Mouse (Mus musculus) frontal cortex, adult 2 months (tissue): Measurements from ENCODE around the gene Lst1. TPM values are rescaled to one million over a fixed set of nuclear protein-coding genes. Genes with fewer than 3 reads are reported as not detected.
A peak's percentile ranks its signal among the peaks of the same experiment; 100 is the strongest.

Experiments
- DNase-seq, 2 experiments: peaks; one replicate each; pipeline ENCODE4 v3.0.0; 2022; ENCODE audit warnings: low spot score in 1 of 2; ENCODE audit errors: extremely low spot score in 1 of 2
- polyA plus RNA-seq: library from polyadenylated mRNA; depleted of rRNA; stranded (reverse); fragments of >200 nt; gene quantifications from 2 replicates; pipeline ENCODE4 v1.2.3, GENCODE M21; 2012

Lst1 gene
- polyA plus RNA-seq, 1 experiment = 20.7 TPM

DNA sequence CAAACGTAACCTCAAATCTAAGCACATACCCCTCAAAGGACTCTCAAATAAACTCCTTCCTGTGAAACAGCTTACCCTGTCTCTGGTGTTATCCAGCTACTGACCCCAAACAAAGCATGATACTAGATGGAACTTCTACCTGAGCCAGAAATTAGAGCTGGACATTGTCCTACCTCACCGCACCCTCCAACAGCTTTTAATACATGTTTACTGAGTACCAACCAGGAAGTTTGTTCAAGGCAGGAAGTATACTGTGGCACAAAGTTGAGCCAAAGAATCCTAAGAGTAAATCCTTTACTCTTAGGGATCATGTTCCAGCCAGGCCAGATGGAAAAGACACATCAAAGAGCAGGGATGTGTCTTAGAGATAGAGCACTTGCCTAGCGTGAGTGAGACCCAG, 22.4 kb upstream of the Lst1 start:
- no peak for DNase-seq

DNA sequence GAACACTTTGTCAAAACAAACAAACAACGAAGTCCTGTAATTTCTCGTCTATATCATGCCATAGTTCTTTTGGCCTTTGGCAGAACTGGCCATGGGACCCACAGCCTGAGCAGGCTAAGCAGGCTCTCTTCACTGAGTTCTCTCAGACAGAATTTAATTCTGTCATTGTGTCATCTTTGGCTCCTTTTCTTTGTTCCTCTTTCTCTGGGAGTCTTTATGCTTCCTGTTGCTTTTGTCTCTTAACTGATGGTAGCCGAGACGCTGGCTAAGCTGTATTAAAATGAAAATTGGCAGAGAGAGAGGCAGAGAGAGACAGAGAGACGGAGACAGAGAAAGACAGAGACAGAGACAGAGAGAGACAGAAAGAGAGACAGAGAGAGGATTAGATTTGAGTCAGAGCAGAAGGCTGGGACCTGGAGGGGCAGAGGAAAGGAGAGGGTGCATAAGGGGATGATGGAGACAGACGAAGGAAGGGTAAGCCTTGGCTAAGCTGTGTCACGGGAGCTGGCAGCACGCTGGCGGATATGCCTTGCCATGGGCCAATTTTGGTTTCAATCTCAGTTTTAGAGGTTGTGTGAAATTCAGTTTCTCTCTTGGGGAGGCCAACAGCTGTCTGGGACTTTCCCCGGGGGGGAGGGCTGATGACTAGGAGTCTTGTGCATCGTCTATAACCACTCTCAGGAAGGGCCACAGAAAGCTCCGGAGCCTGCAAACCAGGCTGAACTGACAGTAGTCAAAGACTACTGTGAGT, 21.7 kb upstream of the Lst1 start:
- no peak for DNase-seq

DNA sequence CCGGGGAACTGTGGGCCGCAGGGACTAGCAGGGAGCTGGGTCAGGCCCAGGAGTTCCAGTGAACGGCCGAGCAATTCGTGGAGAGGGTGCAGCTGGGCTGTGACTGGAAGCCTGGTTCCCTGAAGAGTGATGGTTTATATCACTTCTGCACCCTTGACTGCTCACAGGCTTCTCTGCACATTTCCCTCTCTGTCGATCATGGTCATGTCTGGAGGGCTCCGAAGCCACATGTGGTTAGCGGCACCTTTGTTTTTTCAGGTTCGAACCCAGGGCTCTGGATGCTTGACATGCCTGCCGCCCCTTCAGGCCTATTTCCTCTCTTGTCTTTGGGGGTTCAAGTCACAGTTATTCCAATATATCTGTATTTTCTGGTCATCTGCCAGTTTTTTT, 17.1 kb upstream of the Lst1 start:
- DNase-seq = no peak

DNA sequence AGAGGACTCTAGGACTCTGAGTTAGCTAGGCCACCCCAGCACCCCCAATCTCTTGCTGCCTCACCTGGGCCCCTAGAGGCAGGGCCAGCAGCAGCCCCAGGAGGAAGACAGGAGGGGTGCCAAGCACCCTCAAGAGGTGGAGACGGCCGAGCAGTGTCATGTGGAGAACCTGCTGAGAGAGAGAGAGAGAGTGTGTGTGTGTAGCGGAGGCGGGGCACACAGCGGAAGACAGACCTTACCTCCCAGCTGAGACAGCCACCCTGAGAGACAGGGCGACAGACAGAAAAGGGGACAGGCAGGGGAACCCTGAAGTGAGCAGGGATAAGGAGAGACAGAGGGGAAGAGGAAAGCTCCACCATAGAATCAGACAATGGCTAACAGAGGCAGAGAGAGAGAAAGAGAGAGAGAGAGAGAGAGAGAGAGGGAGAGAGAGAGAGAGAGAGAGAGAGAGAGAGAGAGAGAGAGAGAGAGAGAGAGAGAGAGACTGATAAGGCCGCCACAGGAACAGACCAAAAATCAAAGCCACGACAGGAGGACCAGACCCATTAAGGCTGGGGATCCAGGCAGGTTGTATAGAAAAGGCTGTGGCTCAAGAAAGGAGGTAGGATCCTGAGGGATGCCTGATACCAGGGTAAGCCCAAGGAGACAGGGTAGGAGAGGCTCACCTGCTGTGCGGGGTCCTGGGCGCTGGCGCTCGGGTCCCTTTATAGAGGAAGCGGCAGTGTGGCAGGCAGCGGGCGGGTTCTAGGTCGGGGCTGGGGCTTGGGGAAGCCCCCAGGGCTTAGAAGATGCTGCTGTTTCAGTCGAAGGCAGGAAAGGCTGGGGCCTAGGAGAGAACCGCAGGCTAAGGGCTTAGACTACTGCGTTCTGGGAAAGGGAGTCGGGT, 16.5 kb upstream of the Lst1 start, which contains the start of gene Lta:
Lta (minus strand) TSS at position 858 of the 886 bp plus-strand sequence.
- no peak for DNase-seq

DNA sequence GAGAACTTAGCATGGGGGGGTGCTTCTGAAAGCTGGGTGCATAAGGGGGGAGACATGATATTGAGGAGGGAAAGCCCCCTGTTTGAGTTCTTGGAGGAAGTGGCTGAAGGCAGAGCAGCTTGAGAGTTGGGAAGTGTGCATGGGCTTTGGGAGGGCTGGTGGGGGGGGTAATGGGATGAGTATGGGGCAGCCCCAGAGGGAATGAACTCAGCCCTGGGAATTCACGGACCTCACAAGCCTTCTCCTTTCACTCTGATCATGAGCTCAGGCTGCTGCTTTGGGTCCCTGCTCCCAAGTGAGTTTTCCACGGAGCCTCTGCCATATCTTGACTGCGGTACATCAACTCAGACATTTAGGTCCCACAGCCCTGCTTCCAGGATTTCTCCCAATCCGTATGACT, 14.2 kb upstream of the Lst1 start:
- DNase-seq = no peak

DNA sequence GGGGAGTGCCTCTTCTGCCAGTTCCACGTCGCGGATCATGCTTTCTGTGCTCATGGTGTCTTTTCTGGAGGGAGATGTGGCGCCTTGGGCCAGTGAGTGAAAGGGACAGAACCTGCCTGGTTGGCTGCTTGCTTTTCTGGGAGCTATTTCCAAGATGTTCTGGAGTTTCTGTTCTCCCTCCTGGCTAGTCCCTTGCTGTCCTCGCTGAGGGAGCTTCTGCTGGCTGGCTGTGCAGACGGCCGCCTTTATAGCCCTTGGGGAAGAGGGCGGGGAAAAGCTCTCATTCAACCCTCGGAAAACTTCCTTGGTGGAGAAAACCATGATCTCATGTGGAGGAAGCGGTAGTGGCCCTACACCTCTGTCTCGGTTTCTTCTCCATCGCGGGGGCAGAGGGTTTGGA, 13.5 kb upstream of the Lst1 start, which contains the start of gene Tnf:
Tnf (minus strand) TSS at position 221 of the 400 bp plus-strand sequence.
- DNase-seq = no peak

DNA sequence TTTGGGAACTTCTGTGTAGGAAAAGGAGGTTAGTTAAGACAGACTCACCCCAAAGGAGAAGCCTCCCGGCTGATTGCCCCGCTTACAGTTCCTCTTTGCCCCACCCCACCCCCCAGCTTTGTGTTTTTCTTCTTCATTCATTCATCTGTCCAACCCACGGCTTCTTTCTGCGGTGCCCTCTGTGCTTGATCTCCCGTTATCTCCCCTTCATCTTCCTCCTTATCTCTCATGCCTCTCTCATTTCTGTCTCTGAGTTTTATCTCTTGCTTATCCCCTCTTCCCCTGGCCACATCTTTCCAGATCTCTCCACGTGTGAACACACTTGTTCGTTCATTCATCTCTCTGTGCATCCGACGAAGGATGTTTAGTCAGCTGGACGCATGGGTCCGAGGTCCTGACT, 12.9 kb upstream of the Lst1 start:
- no peak for DNase-seq

DNA sequence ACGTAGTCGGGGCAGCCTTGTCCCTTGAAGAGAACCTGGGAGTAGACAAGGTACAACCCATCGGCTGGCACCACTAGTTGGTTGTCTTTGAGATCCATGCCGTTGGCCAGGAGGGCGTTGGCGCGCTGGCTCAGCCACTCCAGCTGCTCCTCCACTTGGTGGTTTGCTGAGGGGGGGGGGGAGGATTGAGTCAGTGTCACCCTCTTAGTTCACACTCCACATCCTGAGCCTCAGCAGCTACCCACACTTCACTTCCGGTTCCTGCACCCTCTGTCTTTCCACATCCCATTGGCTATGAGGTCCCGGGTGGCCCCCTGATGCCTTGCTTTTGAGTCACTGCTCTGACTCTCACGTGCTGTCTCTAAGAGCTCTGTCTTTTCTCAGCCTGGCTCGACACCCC, 12.2 kb upstream of the Lst1 start:
- no peak for DNase-seq

DNA sequence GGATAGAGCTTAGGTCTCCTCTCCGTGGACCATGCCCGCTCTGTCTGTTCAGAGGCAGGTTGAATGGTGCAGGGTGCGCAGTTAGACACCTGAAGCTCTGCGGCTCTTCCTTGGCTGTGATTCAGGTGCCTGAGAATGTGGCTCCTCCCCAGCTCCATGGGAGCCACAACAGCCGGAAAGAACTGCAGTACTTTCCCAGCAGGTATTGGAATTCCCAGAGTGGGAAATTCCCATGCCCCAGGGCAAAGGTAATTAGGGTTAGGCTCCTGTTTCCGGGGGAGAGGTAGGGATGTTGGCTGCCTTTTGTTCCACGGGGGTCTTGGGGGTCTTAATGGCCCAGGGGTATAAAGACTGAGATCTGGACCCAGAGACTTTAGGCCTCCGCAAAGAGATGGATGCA, 10.7 kb upstream of the Lst1 start:
- DNase-seq = no peak

DNA sequence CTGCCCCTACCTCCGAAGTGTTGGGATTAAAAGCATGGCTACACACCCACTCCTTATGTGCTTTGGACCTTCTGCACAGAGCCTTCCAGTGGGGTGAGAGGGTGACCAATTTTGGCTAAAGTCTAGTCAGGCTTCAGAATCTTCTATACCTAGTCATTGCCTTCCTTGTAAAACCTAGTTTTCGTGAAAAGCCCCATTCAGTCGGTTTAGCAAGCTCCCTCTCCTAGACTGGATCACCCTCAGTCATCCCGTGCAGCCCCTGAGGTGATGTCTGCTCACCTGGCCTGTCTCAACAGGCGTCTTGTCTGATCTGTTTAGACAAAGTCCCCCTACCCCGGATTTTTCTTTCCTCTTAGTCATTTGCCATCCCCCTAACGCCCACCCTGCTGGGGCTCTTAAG, 9.8 kb upstream of the Lst1 start:
- no peak for DNase-seq

DNA sequence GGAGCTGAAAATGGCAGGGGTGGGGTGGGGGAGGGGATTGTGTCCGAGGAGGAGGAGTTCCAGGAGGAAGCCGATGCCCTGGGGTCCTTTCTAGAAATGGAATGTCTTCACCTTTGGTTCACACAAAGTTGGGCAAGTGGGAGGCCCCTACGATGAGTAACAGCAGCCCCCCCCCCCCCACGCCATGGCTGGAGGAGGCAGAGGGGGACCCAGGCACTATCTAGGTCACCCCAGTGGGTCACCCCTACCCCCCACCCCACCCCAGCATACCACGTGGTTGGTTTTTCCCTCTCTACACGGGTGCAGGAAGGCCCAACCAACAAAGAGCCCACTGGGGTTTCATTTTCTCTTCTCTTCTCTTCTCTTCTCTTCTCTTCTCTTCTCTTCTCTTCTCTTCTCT, 8.9 kb upstream of the Lst1 start:
- no peak for DNase-seq

DNA sequence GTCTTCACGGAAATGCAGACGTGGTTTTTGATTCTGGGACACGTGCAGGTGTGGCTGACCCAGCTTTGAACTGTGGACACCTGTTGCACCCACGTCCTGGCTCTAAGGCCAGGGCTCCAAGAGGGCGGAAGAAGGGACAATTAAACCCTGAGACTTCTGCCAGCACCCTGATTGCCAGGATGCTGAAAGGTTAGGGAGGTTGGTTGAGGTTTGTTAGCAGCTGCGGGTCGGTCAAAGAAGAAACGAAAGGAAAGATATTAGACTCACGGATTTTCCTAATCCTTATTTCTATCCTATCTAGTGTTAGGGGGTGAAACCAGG, 8.0 kb upstream of the Lst1 start:
- DNase-seq = no peak

DNA sequence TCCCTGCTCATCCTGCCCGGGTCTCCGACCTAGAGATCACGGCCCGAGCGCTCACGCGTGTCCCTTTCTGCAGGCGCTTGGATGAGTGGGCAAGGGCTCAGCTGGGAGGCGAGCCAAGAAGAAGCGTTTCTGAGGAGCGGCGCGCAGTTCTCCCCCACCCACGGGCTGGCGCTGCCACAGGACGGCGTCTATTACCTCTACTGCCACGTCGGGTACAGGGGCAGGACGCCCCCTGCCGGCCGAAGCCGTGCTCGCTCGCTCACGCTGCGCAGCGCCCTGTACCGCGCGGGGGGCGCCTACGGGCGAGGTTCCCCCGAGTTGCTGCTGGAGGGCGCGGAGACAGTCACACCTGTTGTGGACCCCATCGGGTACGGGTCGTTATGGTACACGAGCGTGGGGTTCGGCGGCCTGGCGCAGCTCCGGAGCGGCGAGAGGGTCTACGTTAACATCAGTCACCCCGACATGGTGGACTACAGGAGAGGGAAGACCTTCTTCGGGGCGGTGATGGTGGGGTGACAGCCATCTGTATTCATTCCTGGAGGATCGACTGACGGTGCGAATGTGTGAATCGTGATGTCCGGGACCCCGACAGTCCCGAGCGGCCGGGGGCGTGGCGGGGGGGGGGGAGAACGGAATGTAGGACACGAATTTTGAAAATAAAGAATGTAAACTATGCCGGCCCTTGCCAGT, 7.5 kb upstream of the Lst1 start:
- DNase-seq = peak in 1 of 2 experiments; percentile 87

DNA sequence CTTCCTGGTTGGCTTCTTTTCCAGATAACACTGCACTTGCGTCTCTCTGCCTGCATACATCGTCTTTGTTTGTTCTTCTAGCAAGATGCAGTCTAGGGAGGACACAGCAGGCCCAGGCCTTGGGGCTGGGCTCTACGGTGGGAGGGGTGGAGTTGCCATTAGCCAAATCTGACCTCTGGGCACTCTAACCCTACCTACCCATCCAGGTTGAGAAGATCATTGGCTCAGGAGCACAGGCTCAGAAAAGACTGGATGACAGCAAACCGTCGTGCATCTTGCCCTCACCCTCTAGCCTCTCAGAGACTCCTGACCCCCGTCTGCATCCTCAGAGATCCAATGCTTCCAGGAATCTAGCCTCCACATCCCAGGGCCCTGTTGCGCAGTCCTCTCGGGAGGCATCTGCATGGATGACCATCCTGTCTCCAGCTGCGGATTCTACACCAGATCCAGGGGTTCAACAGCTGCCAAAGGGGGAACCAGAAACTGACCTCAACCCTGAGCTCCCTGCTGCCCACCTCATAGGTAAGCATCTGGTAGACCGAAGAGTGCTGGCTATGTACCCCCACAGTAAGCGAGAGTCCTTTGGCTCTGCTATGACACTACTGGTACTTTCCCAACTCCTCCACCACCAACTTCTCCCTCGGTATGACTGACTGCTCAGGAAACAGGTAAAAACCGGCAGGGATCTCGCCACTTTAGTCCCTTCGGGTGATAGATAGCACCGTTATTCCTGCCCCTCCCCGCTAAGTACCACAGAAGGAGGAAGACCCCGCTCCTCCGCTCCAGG, 6.8 kb upstream of the Lst1 start:
- no peak for DNase-seq

DNA sequence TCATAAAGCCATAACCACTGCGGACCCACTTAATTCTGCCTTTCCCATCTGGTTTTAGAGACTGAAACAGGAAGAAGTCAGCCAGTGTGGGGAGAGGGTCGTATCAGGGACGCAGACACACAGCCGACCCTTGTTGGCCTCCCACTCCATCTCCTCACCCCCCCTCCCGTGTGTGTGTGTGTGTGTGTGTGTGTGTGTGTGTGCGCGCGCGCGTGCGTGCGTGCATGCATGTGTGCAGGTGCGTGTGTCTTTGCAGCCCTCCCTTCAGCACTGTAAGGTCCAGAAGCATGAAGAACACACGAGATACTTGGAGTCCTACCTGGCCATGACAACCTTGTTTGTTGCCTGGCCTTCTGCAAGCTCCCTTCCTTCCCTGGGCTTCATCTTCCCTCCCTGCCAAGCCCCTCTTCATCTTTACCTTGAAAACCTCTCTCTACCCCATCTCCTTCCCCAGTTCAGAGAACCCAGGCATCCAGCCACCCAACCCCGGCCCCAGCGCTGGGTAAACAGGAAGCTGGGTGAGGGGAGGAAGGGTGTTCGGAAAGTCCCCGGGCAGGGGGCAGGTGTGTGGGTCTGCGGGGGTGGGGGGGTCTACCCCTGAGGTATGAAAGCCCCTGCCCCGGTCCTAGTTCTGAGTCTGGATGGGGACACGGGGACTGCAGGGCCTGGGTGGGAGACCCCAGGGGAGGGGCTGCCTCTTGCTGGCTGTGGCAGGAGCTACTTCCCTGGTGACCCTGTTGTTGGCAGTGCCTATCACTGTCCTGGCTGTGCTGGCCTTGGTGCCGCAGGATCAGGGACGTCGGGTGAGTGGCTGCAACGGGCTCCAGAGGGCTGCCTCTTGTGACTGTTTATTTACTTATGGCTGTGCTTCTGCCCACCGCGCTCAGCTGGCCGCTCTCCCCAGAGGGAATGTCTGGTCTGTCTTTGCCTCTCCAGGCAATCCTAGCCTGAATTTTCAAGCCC, 5.9 kb upstream of the Lst1 start, which contains the start of gene Ltb:
Ltb (plus strand) TSS at position 559 of the 963 bp plus-strand sequence.
- no peak for DNase-seq

DNA sequence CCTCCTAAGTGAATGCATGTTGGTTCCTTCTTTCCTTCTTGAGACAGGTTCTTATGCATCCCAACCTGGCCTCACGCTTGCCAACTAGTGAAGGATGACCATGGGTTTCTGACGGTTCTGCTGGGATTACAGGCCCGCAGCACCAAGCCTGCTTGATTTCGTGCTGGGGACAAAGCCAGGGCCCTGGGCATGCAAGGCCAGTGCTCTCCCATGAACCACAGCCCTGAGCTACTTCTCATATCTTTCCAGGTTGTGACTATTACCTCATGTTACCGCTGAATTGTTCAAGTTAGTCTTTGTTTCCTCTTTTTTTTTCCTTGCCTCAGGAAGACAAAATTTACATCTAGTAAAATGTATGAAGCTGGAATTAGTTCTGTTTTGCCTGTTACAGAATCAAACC, 4.7 kb upstream of the Lst1 start:
- DNase-seq = no peak

DNA sequence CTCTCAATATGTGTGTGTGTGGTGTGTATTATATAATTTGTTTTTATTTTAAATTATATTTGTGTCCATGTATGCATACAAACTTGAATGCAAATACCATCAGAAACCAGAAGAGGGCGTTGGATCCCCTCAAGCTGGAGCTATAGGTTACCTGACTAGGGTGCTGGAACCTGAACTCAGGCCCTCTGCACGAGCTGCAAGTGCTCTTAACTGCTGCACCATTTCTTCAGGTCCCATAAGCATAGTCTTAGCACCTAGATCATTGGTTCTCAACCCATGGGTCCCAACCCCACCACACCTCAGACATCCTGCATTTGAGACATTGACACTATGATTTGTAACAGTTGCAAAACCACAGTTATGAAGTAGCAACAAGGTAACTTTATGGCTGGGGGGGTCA, 3.5 kb upstream of the Lst1 start:
- DNase-seq = no peak

DNA sequence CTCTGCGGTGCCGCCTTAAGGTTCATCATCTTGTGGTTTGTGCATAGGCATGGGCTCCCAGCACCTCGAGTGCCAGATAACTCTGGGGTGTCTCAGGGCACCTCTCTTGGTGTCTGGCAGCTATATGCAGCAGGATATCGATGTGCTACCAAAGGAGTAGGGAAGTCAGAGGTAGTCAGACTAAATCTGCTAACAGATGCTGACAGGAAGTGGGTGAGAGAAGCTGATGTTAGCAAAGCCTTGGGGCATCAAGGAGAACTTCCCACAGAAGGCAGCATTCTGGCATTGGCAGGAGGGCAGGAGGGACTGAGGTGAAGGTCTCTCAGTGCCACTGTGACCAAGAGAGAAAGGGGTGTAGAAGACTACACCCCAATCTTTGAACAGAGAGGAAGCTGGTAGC, 1.9 kb upstream of the Lst1 start:
- DNase-seq = no peak

DNA sequence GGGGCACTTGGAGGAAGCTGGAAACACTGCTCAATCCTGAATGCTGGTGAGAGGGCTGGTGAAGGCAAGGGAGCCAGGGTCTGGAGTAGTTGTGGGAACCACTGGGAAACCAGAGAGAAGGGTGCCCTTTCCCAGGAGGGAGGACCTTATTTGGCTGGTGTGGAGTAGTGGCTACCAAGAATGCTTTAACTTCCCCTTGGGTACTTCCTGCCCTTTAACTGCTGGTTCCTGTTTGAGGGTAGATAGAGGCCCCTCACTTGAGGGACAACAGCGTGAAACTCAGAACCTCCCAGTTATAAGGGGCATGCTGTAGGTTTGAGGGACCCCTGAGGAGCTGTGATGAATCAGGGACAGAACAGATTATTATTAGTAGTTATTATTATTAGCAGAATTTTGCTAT, 947 bp upstream of the Lst1 start:
- DNase-seq = no peak
